Mouse (Mus musculus) adipocyte (in vitro differentiated cells): ENCODE measurements around the gene Gon7.

ENCODE experiments used
- DNase-seq: peaks from one replicate; pipeline ENCODE4 v3.0.0-alpha.2; 2016; ENCODE audit warnings: low spot score

Gene Gon7

DNA sequence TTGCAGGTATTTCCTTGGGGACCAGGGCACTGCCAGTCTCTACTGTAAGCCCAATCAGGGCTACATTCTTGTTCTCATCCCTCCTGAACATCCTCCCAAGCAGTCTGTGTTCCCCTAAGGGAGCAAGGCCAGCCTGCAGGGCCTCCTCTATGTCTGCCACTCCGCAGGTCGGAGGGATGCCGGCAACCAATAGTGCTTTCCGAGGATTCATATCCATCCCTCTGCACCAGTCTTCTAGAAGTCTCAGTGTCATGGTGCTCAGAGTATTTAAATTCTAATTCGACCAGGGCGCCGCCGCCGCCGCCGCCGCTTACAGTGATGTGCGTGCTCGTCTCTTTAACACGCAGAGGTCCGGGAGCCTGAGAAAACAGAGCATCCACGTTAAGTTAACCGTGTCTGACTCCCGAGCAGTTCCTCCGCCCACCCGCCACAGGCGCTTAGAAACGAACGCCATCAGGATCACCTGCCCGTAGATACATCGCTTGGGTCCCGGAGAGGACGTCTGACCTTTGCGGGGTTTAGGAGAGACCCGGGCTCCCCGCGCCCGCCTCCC, 14.5 kb downstream of the Gon7 start:
- DNase-seq: no peak

- DNase-seq: no peak
These were observed 15.5 kb downstream of the Gon7 start for GRCm38 (mm10) chr12:102742056-102742455.

DNA sequence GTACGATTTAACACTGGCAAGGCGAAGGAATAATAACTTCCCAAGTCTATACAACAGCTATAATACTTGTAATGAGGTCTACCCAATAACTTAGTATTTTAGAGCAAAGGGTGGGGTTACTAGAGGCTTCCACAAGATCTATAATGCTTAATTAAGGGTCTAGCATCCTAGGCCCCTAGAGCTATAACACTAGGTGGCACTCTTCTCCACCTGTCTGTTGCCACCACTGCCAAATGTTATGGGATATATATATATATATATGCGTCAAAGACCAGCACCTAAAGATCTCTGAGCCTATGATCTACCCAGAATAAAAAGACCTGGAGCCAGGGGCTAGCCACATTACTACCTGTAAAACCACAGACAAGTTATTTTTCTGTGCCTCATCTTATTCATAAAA, 17.3 kb downstream of the Gon7 start:
- no peak for DNase-seq

- DNase-seq: no peak
These were observed 18.5 kb downstream of the Gon7 start for GRCm38 (mm10) chr12:102739096-102739495.

- peak; percentile 52 for DNase-seq
These were observed 24.2 kb downstream of the Gon7 start for GRCm38 (mm10) chr12:102733381-102733780.

DNA sequence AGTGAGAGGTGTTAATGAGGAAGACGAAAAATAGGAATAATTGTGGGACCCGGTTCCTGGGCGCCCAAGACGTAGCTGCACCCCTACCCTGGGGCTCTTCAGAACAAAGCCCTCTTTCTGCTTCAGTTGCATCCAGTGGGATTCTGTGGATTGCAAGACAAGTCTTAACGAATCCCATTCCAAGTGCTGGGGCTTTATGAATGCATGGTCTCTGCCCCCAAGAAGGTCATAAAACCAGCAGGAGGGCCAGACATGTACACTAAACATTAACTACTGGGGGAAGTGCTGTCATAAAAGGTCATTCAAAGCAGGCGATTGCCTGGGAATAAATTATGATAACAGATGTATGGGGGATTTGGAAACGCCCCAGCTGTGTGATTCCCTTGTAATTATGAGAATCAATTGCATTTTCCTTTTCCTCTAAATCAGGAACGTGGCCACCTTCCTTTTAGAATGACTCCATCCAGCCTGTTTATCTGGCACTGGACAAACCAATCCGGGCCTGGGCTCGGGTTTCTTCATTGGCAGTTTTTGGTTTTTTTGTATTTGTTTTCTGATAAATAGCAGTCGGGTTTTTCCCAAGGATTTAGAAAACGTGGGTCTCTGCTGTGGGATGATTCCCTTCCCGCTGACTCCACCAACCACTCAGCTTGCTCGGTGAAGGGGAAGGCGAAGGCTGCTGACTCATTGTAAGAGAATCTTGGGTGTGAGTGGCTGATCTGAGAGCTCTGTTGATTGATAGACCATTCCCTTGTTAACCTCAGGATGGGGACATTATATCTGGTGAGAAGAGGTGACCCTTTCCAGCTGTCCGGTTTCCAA, 26.6 kb downstream of the Gon7 start:
- no peak for DNase-seq

DNA sequence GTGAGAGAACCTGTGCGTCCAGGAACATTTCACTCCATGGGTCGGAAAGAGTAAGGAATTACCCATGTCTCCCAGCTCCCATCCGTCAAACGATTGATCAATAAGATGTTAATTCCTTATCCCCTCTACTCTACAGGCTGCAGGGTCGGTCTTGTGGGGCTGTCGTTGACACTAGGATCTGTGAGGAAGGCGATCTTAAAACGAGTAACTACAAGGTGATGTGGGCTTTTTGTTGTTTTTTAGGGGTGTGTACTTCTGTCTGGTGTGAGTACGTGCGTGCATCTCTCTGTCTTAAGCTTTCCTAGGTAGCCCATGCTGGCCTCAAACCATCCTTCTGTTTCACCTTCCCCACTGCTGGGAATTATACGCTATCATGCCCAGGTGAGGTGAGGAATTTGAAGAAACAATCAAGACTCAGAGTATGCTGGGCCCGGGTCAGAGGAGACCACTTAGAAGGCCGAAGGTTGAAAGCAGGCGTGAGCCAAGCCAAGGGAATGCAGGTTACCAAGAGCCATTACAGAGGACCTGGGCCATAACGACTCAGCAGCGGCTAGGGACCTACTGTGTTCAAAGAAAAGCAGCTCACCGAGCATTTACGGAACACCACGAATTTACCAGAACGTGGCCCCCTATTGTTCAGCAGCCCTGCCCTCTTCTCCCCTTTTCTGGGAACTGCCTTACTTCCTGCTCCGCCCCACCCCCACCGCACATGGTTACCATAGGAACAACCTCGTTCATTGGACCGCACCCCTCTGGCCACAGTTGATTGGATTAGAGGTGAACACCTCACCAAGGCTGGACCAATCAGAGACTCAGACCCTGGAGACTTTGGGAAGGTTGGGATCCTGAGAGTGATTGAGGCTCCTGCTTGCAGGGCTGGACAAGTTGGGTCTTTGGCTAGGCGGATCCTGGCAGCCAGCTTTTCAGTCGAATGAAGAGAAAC, 27.5 kb downstream of the Gon7 start:
- DNase-seq: no peak

GRCm38 (mm10) chr12:102725761-102726175, 31.8 kb downstream of the Gon7 start:
- no peak for DNase-seq

DNA sequence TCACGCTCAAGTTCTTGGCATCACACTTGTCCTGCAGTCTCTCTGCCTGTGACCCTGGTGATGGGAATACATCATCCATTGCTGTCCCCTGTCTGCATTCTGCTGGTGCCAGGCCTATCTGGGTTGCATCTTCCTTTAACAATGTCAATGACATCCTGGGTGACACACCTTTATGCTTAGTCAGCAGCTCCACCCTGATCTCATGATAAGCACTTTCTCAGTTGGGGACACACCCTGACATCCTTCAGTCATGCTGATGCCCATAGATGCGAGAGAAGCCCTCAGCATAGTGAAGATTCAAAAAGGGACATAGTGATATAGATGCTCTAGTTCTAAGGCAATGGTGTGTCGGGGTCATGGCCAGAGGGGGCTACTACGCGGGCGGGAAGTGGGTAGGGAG, 32.5 kb downstream of the Gon7 start:
- no peak for DNase-seq

DNA sequence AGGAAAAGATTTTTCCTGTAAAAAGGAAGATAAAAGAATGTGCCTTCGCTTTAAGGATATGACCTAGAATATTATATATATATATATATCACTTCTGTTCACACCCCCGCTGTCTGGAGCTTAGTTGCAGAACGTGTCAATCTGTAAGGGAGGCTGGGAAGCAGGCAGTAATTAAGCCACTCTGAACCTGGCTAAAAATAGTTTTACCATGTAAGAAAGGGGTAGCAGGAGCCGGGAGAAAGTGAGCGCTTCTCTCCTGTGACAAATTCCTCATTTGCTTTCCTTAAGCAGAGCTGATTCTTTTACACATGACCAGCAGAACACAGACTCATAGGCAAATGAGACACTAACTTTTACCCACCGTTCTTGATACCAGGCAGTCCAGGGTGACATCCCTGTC, 33.7 kb downstream of the Gon7 start:
- DNase-seq: no peak

DNA sequence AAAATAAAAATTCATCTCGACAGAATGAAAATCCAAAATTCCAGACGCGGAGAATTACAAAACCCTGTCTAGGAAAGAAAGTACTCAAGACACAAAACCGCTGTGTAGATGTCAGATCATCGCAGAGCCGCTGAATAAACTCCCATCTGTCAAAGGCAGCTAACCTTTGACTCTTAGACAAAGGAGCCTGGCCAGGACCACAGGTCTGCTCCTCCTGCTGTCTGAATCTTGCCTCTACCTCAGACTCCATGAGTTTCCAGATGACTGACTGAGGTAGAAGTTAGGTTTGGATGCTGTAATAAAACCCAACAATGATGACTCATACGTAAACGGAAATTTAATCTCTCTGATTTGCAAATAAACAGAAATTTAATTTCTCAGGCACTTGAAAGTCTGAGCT, 34.6 kb downstream of the Gon7 start:
- no peak for DNase-seq

DNA sequence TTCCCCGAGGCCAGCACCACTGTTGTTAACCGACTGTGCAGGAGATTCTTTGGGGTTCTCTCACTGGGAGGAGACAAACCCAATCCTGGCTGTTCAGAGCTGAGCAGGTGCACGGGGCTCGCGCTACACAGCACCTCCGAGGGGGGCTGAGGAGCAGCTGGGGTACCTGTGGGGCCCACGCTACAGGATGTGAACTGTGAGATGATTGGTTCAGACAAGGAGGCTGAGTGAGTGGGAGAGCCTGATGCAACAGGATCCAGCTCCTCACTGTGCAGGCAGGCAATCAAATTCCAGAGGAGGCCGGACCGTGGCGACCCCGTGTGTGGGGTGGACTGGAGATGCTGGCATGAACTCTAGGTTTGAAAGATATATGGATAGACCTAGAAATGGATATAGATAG, 35.2 kb downstream of the Gon7 start:
- DNase-seq: no peak

GRCm38 (mm10) chr12:102719552-102720315, 37.9 kb downstream of the Gon7 start:
- peak; percentile 68 for DNase-seq

- no peak for DNase-seq
These were observed 42.8 kb downstream of the Gon7 start for GRCm38 (mm10) chr12:102714654-102715395.

- DNase-seq: no peak
These were observed 43.5 kb downstream of the Gon7 start for GRCm38 (mm10) chr12:102714116-102714515.

DNA sequence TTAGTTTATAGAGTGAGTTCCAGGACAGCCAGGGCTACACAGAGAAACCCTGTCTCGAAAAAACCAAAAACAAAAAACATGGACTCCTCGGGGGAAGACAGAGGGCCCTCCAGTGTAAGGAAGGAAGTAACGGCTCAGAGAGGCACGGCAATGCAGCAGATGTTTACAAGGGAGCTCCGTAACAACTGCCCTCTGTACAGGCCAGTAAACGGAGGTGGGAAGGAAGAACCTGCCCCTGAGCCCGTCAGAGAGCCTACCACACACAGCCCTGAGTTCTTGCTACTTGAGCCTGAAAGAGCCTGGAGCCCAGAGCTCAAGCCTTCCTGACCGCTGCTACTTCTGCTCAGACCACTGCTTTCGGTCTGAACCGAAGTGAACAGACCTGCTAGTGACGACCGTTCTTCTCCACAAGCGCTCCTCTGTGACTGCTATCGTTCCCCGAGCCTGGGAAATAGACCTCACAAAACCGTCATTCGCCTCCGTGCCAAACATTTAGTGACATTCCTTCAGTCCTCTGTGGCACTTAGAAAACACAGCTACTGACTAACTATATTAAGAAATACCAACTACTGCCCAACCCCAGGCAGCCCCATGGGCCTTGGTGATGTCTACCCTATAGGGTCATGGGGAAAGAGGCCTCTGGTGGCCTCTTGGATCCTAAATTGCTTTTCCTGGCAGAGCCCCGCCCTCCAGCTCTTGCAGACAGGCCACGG, 44.3 kb downstream of the Gon7 start:
- no peak for DNase-seq

DNA sequence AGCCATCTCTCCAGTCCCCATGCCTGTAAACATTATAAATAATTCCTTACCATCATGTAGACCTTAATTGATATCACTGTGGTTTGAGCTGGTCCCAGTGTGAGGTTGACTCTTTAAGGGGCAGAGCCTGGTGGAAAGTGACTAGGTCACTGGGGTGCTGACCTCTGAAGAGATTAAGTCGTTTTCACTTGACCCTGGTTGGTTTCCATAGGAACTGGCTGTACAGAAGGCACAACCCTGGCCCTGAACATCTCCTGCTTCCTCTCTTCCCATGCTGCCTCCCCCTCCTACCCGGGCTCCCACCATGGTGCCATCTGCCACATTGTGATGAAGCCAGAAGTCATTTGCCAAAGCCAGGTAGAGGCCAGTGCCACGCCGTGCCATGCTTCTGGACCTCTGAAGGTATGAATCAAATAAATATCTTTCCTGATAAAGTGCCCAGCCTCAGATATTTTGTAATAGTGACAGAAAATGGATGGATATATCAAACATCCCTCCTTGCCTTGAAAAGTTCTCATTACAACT, 46.7 kb downstream of the Gon7 start:
- DNase-seq: no peak

DNA sequence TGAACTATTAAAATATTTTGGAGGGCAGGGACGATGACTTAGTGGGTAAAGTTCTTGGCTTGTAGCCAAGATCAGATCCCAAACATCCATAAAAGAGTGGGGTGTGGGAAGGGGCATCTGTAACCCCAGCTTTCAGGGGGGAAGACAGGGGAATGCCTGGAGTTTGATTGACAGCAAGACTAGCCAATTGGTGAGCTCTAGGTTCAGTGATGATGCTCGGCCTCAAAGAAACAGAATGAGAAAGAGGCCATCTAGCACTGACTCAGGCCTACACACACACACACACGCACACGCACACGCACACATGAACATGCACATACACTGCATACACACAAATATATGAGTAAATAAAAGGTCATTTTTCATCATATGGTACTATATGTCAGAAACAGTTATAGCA, 47.7 kb downstream of the Gon7 start:
- DNase-seq: no peak

DNA sequence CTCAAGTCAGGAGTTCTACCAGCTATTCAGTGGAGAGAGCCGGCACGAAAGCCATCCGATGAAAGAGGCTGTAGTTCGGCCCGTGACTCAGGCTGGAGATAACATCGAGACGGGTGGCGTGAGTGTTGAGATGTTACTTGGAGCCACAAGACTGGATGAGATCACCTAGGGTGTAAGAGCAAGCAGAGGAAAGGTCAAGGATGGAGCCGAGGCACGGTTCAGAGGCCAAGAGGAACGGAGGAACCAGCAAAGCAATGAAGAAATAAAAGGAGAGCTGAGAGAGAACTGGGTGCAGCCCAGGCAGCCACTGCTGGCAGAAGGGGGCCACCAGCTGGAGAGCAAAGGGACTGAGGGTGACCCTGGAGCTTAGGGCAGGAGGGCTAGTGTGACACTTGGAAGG, 49.4 kb downstream of the Gon7 start:
- peak; percentile 30 for DNase-seq

- no peak for DNase-seq
These were observed 50.7 kb downstream of the Gon7 start for GRCm38 (mm10) chr12:102706833-102707463.
